Mouse (Mus musculus) right cerebral cortex, postnatal 4 days (tissue): ENCODE data around the gene Zfp13.
"Not testable (repeated sequence)": the region's sequence is repeated elsewhere in the genome, so short reads cannot be mapped to it uniquely, and the experiment has no call there.

Experiments
- DNase-seq: peaks from one replicate; pipeline ENCODE4 v3.0.0-alpha.2; 2022

The Zfp13 gene

GRCm38 (mm10) chr17:23531408-23531807 is 67.9 kb downstream of the Zfp13 start:
- DNase-seq: not testable (repeated sequence)
